Mouse (Mus musculus): Measurements from ENCODE around the gene Ugt1a5. TPM values are rescaled to one million over a fixed set of nuclear protein-coding genes. Genes with fewer than 3 reads are reported as not detected.

Gene Ugt1a5
- polyA plus RNA-seq, 1 experiment, result not detected

DNA sequence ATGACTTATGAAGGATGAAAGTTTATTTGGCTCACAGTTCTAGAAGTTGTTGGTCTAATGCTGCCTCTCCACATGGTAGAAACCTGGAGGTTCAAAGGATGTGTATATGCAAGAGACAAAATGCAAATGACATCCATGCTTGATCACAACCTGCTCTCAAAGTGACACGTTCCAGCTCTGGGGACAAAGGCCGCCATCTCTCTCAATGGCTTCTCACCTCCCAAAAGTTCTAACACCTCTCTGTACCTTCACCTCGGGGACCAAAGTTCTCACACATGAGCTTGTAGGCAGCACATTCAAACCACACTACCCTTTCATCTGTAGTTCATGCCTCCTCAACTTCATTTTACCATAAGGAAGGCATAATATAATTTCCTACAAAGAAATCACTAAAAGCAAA, 51.8 kb downstream of the Ugt1a5 start:
- H3K4me3 ChIP-seq, result no peak overlapping the region

DNA sequence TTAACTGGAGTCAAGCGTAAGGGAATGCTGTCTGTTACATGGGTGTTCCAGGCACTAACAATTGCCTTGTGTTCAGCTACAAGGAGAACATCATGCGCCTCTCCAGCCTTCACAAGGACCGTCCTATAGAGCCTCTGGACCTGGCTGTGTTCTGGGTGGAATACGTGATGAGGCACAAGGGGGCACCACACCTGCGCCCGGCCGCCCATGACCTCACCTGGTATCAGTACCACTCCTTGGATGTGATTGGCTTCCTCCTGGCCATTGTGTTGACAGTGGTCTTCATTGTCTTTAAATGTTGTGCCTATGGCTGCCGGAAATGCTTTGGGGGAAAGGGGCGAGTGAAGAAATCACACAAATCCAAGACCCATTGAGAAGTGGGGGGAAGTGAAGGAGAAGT, 52.2 kb downstream of the Ugt1a5 start:
- TF ChIP-seq SRF (IDR thresholded peaks at IDR 0.05; ENCODE audit: control insufficient read depth, insufficient read length, low read depth), result no peak
- TF ChIP-seq MAX (IDR thresholded peaks at IDR 0.05; ENCODE audit: low read depth), result no peak
- no peak for TF ChIP-seq POLR2A (IDR thresholded peaks at IDR 0.05; ENCODE audit: insufficient read length, low read depth)
- no peak for TF ChIP-seq USF1 (IDR thresholded peaks at IDR 0.05; ENCODE audit: low read depth)
- no peak for TF ChIP-seq MYOD1 (IDR thresholded peaks at IDR 0.05; ENCODE audit: control insufficient read depth in 1 of 3, insufficient read length in 2 of 3, low read depth in 2 of 3)
- TF ChIP-seq MYOG (IDR thresholded peaks at IDR 0.05; ENCODE audit: control insufficient read depth in 1 of 3, insufficient read depth in 1 of 3, insufficient read length in 2 of 3, low read depth in 2 of 3), result no peak
- no peak for TF ChIP-seq CEBPB (IDR thresholded peaks at IDR 0.05; ENCODE audit: insufficient read depth, poor library complexity, severe bottlenecking)
- no peak for TF ChIP-seq TCF3 (IDR thresholded peaks at IDR 0.05; ENCODE audit: insufficient read length, low read depth)
- no peak for TF ChIP-seq TCF12 (IDR thresholded peaks at IDR 0.05; ENCODE audit: insufficient read depth, poor library complexity, severe bottlenecking)
- no peak overlapping the region for H3K4me3 ChIP-seq
- H3K79me2 ChIP-seq (ENCODE audit: control insufficient read depth, insufficient read depth), result no peaks in the 10 kb centered on the region
- no peaks in the 10 kb centered on the region for H3K36me3 ChIP-seq (ENCODE audit: control insufficient read depth, insufficient read depth)
- H3K27me3 ChIP-seq (ENCODE audit: control insufficient read depth, insufficient read depth, insufficient read length), result no peaks in the 10 kb centered on the region
- H3ac ChIP-seq (ENCODE audit: control insufficient read depth, insufficient read length), result no peak overlapping the region
- H3K4me2 ChIP-seq (ENCODE audit: low read depth), result no peak overlapping the region

More for the DNA sequence above, 51.8 kb downstream of the Ugt1a5 start:
- no peak overlapping the region for H3K4me2 ChIP-seq (ENCODE audit: low read depth)
- H3K27me3 ChIP-seq (ENCODE audit: control insufficient read depth, insufficient read depth, insufficient read length), result no peaks in the 10 kb centered on the region
- no peak overlapping the region for H3ac ChIP-seq (ENCODE audit: control insufficient read depth, insufficient read length)
- no peaks in the 10 kb centered on the region for H3K79me2 ChIP-seq (ENCODE audit: control insufficient read depth, insufficient read depth)
- no peaks in the 10 kb centered on the region for H3K36me3 ChIP-seq (ENCODE audit: control insufficient read depth, insufficient read depth)
- TF ChIP-seq TCF3 (IDR thresholded peaks at IDR 0.05; ENCODE audit: insufficient read length, low read depth), result no peak
- no peak for TF ChIP-seq POLR2A (IDR thresholded peaks at IDR 0.05; ENCODE audit: insufficient read length, low read depth)
- TF ChIP-seq E2F4 (IDR thresholded peaks at IDR 0.05; ENCODE audit: insufficient read depth), result no peak
- no peak for TF ChIP-seq CEBPB (IDR thresholded peaks at IDR 0.05; ENCODE audit: insufficient read depth, poor library complexity, severe bottlenecking)
- no peak for TF ChIP-seq POLR2AphosphoS2 (IDR thresholded peaks at IDR 0.05; ENCODE audit: insufficient read length, low read depth)
- no peak for TF ChIP-seq SRF (IDR thresholded peaks at IDR 0.05; ENCODE audit: control insufficient read depth, insufficient read length, low read depth)
- no peak for TF ChIP-seq MYOD1 (IDR thresholded peaks at IDR 0.05; ENCODE audit: control insufficient read depth in 1 of 3, insufficient read length in 2 of 3, low read depth in 2 of 3)
- no peak for TF ChIP-seq USF1 (IDR thresholded peaks at IDR 0.05; ENCODE audit: low read depth)
- no peak for TF ChIP-seq MYOG (IDR thresholded peaks at IDR 0.05; ENCODE audit: control insufficient read depth in 1 of 3, insufficient read depth in 1 of 3, insufficient read length in 2 of 3, low read depth in 2 of 3)
- TF ChIP-seq TCF12 (IDR thresholded peaks at IDR 0.05; ENCODE audit: insufficient read depth, poor library complexity, severe bottlenecking), result no peak
- no peak for TF ChIP-seq MAX (IDR thresholded peaks at IDR 0.05; ENCODE audit: low read depth)
- TF ChIP-seq REST (IDR thresholded peaks at IDR 0.05; ENCODE audit: insufficient read depth, insufficient read length), result no peak

DNA sequence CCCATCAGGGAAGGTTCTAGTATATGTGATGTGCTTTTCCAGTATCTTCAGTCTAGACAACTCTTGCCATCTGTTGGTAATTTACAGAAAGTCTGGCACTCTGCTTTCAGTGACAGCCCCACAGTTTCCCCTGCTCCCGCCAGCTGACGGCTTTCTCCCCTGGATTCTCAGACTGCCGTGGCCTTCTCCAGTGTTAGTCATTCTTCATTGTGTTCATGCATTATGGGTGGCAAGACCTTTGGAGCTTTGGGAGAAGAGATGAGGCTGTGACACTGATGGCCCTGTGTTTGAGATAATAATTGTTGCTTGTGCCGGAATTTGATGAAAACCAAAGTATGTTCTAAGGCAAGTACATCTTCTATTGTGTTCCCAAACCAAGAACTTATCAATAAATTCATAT, 52.8 kb downstream of the Ugt1a5 start:
- no peak overlapping the region for H3K4me2 ChIP-seq (ENCODE audit: low read depth)
- no peak overlapping the region for H3ac ChIP-seq (ENCODE audit: control insufficient read depth, insufficient read length)
- no peaks in the 10 kb centered on the region for H3K79me2 ChIP-seq (ENCODE audit: control insufficient read depth, insufficient read depth)
- no peak for TF ChIP-seq CEBPB (IDR thresholded peaks at IDR 0.05; ENCODE audit: insufficient read depth, poor library complexity, severe bottlenecking)
- no peak for TF ChIP-seq E2F4 (IDR thresholded peaks at IDR 0.05; ENCODE audit: insufficient read depth)
- no peak for TF ChIP-seq USF1 (IDR thresholded peaks at IDR 0.05; ENCODE audit: low read depth)
- no peak for TF ChIP-seq TCF12 (IDR thresholded peaks at IDR 0.05; ENCODE audit: insufficient read depth, poor library complexity, severe bottlenecking)
- no peak for TF ChIP-seq POLR2AphosphoS2 (IDR thresholded peaks at IDR 0.05; ENCODE audit: insufficient read length, low read depth)
- TF ChIP-seq MAX (IDR thresholded peaks at IDR 0.05; ENCODE audit: low read depth), result no peak
- TF ChIP-seq SRF (IDR thresholded peaks at IDR 0.05; ENCODE audit: control insufficient read depth, insufficient read length, low read depth), result no peak
- TF ChIP-seq POLR2A (IDR thresholded peaks at IDR 0.05; ENCODE audit: insufficient read length, low read depth), result no peak
- no peak for TF ChIP-seq MYOG (IDR thresholded peaks at IDR 0.05; ENCODE audit: control insufficient read depth in 1 of 3, insufficient read depth in 1 of 3, insufficient read length in 2 of 3, low read depth in 2 of 3)
- TF ChIP-seq MYOD1 (IDR thresholded peaks at IDR 0.05; ENCODE audit: control insufficient read depth in 1 of 3, insufficient read length in 2 of 3, low read depth in 2 of 3), result no peak
- TF ChIP-seq TCF3 (IDR thresholded peaks at IDR 0.05; ENCODE audit: insufficient read length, low read depth), result no peak
- no peaks in the 10 kb centered on the region for H3K27me3 ChIP-seq (ENCODE audit: control insufficient read depth, insufficient read depth, insufficient read length)
- no peak overlapping the region for H3K4me3 ChIP-seq
- no peaks in the 10 kb centered on the region for H3K36me3 ChIP-seq (ENCODE audit: control insufficient read depth, insufficient read depth)

GRCm38 (mm10) chr1:88219054-88219453, 53.2 kb downstream of the Ugt1a5 start:
- H3K36me3 ChIP-seq (ENCODE audit: control insufficient read depth, insufficient read depth), result no peaks in the 10 kb centered on the region
- H3ac ChIP-seq (ENCODE audit: control insufficient read depth, insufficient read length), result no peak overlapping the region
- H3K27me3 ChIP-seq (ENCODE audit: control insufficient read depth, insufficient read depth, insufficient read length), result no peaks in the 10 kb centered on the region
- no peaks in the 10 kb centered on the region for H3K79me2 ChIP-seq (ENCODE audit: control insufficient read depth, insufficient read depth)
- H3K4me3 ChIP-seq, result no peak overlapping the region
- no peak overlapping the region for H3K4me2 ChIP-seq (ENCODE audit: low read depth)
- TF ChIP-seq MAX (IDR thresholded peaks at IDR 0.05; ENCODE audit: low read depth), result no peak
- no peak for TF ChIP-seq TCF12 (IDR thresholded peaks at IDR 0.05; ENCODE audit: insufficient read depth, poor library complexity, severe bottlenecking)
- no peak for TF ChIP-seq MYOG (IDR thresholded peaks at IDR 0.05; ENCODE audit: control insufficient read depth in 1 of 3, insufficient read depth in 1 of 3, insufficient read length in 2 of 3, low read depth in 2 of 3)
- TF ChIP-seq USF1 (IDR thresholded peaks at IDR 0.05; ENCODE audit: low read depth), result no peak
- no peak for TF ChIP-seq REST (IDR thresholded peaks at IDR 0.05; ENCODE audit: insufficient read depth, insufficient read length)
- no peak for TF ChIP-seq POLR2AphosphoS2 (IDR thresholded peaks at IDR 0.05; ENCODE audit: insufficient read length, low read depth)
- TF ChIP-seq SRF (IDR thresholded peaks at IDR 0.05; ENCODE audit: control insufficient read depth, insufficient read length, low read depth), result no peak
- no peak for TF ChIP-seq POLR2A (IDR thresholded peaks at IDR 0.05; ENCODE audit: insufficient read length, low read depth)
- TF ChIP-seq TCF3 (IDR thresholded peaks at IDR 0.05; ENCODE audit: insufficient read length, low read depth), result no peak
- TF ChIP-seq CEBPB (IDR thresholded peaks at IDR 0.05; ENCODE audit: insufficient read depth, poor library complexity, severe bottlenecking), result no peak
- no peak for TF ChIP-seq E2F4 (IDR thresholded peaks at IDR 0.05; ENCODE audit: insufficient read depth)
- TF ChIP-seq MYOD1 (IDR thresholded peaks at IDR 0.05; ENCODE audit: control insufficient read depth in 1 of 3, insufficient read length in 2 of 3, low read depth in 2 of 3), result no peak

Data from myocyte (in vitro differentiated cells).